Mouse (Mus musculus): ENCODE measurements at regions not wholly inside any gene's neighbourhood (a gene's known extent, or its start where the extent isn't known, plus 50 kb on each side); places are given as distances from the start of the nearest gene placed in this dataset.

GRCm38 (mm10) chr9:69814432-69814831 is 53.7 kb upstream of the Foxb1 start:
- DNase-seq (ENCODE audit: low read depth, low spot score), result no peak

- peak; percentile 14 for DNase-seq (ENCODE audit: low read depth, low spot score)
Measured at GRCm38 (mm10) chr9:69823179-69823966, 62.6 kb upstream of the Foxb1 start.

GRCm38 (mm10) chr9:69828428-69828827 is 67.7 kb upstream of the Foxb1 start:
- no peak for DNase-seq (ENCODE audit: low read depth, low spot score)

GRCm38 (mm10) chr9:69835396-69835795 is 74.7 kb upstream of the Foxb1 start:
- no peak for DNase-seq (ENCODE audit: low read depth, low spot score)

GRCm38 (mm10) chr9:69839198-69839597 is 78.5 kb upstream of the Foxb1 start:
- no peak for DNase-seq (ENCODE audit: low read depth, low spot score)

GRCm38 (mm10) chr9:69844712-69845111 is 84.0 kb upstream of the Foxb1 start:
- DNase-seq (ENCODE audit: low read depth, low spot score), result peak; percentile 34

- DNase-seq (ENCODE audit: low read depth, low spot score), result no peak
Measured at GRCm38 (mm10) chr9:69845210-69845609, 84.5 kb upstream of the Foxb1 start.

- DNase-seq (ENCODE audit: low read depth, low spot score), result no peak
Measured at GRCm38 (mm10) chr9:69856621-69857020, 95.9 kb upstream of the Foxb1 start.

GRCm38 (mm10) chr9:69858619-69859018 is 97.9 kb upstream of the Foxb1 start:
- DNase-seq (ENCODE audit: low read depth, low spot score), result no peak

- DNase-seq (ENCODE audit: low read depth, low spot score), result no peak
Measured at GRCm38 (mm10) chr9:69870182-69870581, 109.4 kb upstream of the Foxb1 start.

- DNase-seq (ENCODE audit: low read depth, low spot score), result no peak
Measured at GRCm38 (mm10) chr9:69886351-69886750, 102.9 kb upstream of the Bnip2 start.

GRCm38 (mm10) chr9:69898016-69898415 is 91.2 kb upstream of the Bnip2 start:
- DNase-seq (ENCODE audit: low read depth, low spot score), result no peak

- peak; percentile 42 for DNase-seq (ENCODE audit: low read depth, low spot score)
Measured at GRCm38 (mm10) chr9:69899371-69899770, 89.9 kb upstream of the Bnip2 start.

- no peak for DNase-seq (ENCODE audit: low read depth, low spot score)
Measured at GRCm38 (mm10) chr9:69900871-69901270, 88.4 kb upstream of the Bnip2 start.

GRCm38 (mm10) chr9:69907123-69907945 is 81.9 kb upstream of the Bnip2 start:
- no peak for DNase-seq (ENCODE audit: low read depth, low spot score)

- DNase-seq (ENCODE audit: low read depth, low spot score), result no peak
Measured at GRCm38 (mm10) chr9:69910621-69911020, 78.6 kb upstream of the Bnip2 start.

GRCm38 (mm10) chr9:69928126-69928525 is 61.1 kb upstream of the Bnip2 start:
- no peak for DNase-seq (ENCODE audit: low read depth, low spot score)

GRCm38 (mm10) chr9:69937863-69938262 is 51.4 kb upstream of the Bnip2 start:
- no peak for DNase-seq (ENCODE audit: low read depth, low spot score)

Measured in brain, embryonic 18.5 days (tissue).